24 mouse cellular contexts compared by ENCODE assay signal in genomic region chr1:86271707-86272106, GRCm38 (mm10). TPM values are rescaled to one million over a fixed set of nuclear protein-coding genes. Genes with fewer than 3 reads are reported as not detected.
DNase-seq lines count a peak whose midpoint lies in the region; ATAC-seq and TF ChIP-seq lines count a peak whose summit lies in the region.
"Had no signal": no experiment of that assay in that cellular context is flagged by ENCODE, and none has a peak within 500 bp of the region (broad histone marks: within the 10 kb centered on the region; RNA-seq: fewer than 3 reads in every experiment).

No protein-coding gene starts in this region.

- no peak for TF ChIP-seq POLR2A in kidney, adult 2 months (IDR thresholded peaks at IDR 0.05; ENCODE audit: low read depth, low read length)

- DNase-seq in kidney, adult 2 months = peak; percentile 26
- no peak for DNase-seq in kidney, adult 9 months
- peak; percentile 29 for DNase-seq in stomach, postnatal 0 days (ENCODE audit: low spot score)
- no peak for DNase-seq in neural tube, embryonic 10.5 days (ENCODE audit: extremely low spot score, low spot score)
- no peak for DNase-seq in left cerebral cortex, postnatal 36 days (ENCODE audit: low spot score in 2 of 2)
- DNase-seq: adrenal gland, adult 8-10 months; adrenal gland, postnatal 25 days; cerebellum, adult 18-20 months; cerebellum, adult 9-10 months; cerebellum, postnatal 14 days; gastrocnemius, postnatal 10 days; gastrocnemius, postnatal 36 days; heart, adult 2 months; heart, postnatal 14 days had no signal

- ATAC-seq in intestine, embryonic 16.5 days = peak; percentile 64
- ATAC-seq in stomach, postnatal 0 days (ENCODE audit: low FRiP score, low TSS enrichment) = no peak
- ATAC-seq: activated CD4-positive, CD25-positive, alpha-beta regulatory T cell, adult 4 months; forebrain, embryonic 13.5 days; forebrain, embryonic 16.5 days had no signal

- no peak overlapping the region for H3K9ac ChIP-seq in intestine, embryonic 16.5 days (ENCODE audit: low read depth, low read length)
- no peak overlapping the region for H3K9ac ChIP-seq in stomach, postnatal 0 days (ENCODE audit: low read length)
- H3K9ac ChIP-seq: forebrain, embryonic 13.5 days; heart, embryonic 13.5 days; hindbrain, embryonic 12.5 days; hindbrain, embryonic 15.5 days had no signal

- WGBS in kidney, adult 2 months = 66% methylated on average over 6 of the region's 6 CpGs
- WGBS in intestine, embryonic 16.5 days = 49% methylated on average over 6 of the region's 6 CpGs
- 60% methylated on average over 6 of the region's 6 CpGs for WGBS in stomach, postnatal 0 days

- TF ChIP-seq EP300 in stomach, postnatal 0 days (optimal IDR thresholded peaks at IDR 0.05) = no peak

- no peaks in the 10 kb centered on the region for H3K4me1 ChIP-seq in kidney, adult 2 months (ENCODE audit: control insufficient read depth, insufficient read depth, low read length)
- peaks cover 6% of the 10 kb centered on the region; the same call in 1 of the 2 replicates for H3K4me1 ChIP-seq in intestine, embryonic 16.5 days (ENCODE audit: control insufficient read depth, insufficient read depth, low read length)
- H3K4me1 ChIP-seq in stomach, postnatal 0 days (replicated peaks; ENCODE audit: control insufficient read depth, insufficient read depth) = 0 out of 2 replicates have a peak, but pooled peaks cover 3% of the 10 kb centered on the region
- H3K4me1 ChIP-seq: forebrain, embryonic 10.5 days; forebrain, embryonic 13.5 days; heart, embryonic 13.5 days; hindbrain, embryonic 12.5 days; hindbrain, embryonic 15.5 days had no signal

- no peaks in the 10 kb centered on the region for H3K27me3 ChIP-seq in kidney, adult 2 months (replicated peaks; ENCODE audit: control insufficient read depth, insufficient read depth, low read length)
- H3K27me3 ChIP-seq in intestine, embryonic 16.5 days (replicated peaks; ENCODE audit: control insufficient read depth, insufficient read depth, low read length) = no peaks in the 10 kb centered on the region
- no peaks in the 10 kb centered on the region for H3K27me3 ChIP-seq in stomach, postnatal 0 days (ENCODE audit: control insufficient read depth, insufficient read depth, low read length)
- H3K27me3 ChIP-seq: forebrain, embryonic 13.5 days; heart, embryonic 13.5 days; hindbrain, embryonic 12.5 days; hindbrain, embryonic 15.5 days had no signal

- no peaks in the 10 kb centered on the region for H3K9me3 ChIP-seq in intestine, embryonic 16.5 days (ENCODE audit: control insufficient read depth, low read length)
- H3K9me3 ChIP-seq in stomach, postnatal 0 days (ENCODE audit: control insufficient read depth, low read length) = no peaks in the 10 kb centered on the region
- H3K9me3 ChIP-seq: forebrain, embryonic 10.5 days; forebrain, embryonic 13.5 days; heart, embryonic 10.5 days; heart, embryonic 13.5 days; hindbrain, embryonic 12.5 days; hindbrain, embryonic 15.5 days had no signal

- H3K27ac ChIP-seq in kidney, adult 2 months (ENCODE audit: insufficient read depth, low read depth, low read length) = no peak overlapping the region
- 0 out of 2 replicates have a peak overlapping the region, but pooled peaks have one; percentile 21 for H3K27ac ChIP-seq in intestine, embryonic 16.5 days (ENCODE audit: low read length)
- no peak overlapping the region for H3K27ac ChIP-seq in stomach, postnatal 0 days (replicated peaks)
- H3K27ac ChIP-seq: forebrain, embryonic 10.5 days; forebrain, embryonic 13.5 days; heart, adult 2 months; heart, embryonic 10.5 days; heart, embryonic 13.5 days; hindbrain, embryonic 12.5 days; hindbrain, embryonic 15.5 days had no signal

- no peaks in the 10 kb centered on the region for H3K36me3 ChIP-seq in kidney, adult 2 months (ENCODE audit: control insufficient read depth, insufficient read depth, low read length)
- no peaks in the 10 kb centered on the region for H3K36me3 ChIP-seq in intestine, embryonic 16.5 days (ENCODE audit: control insufficient read depth, insufficient read depth, low read length)
- H3K36me3 ChIP-seq in stomach, postnatal 0 days (ENCODE audit: control insufficient read depth, insufficient read depth, low read length) = no peaks in the 10 kb centered on the region
- H3K36me3 ChIP-seq: forebrain, embryonic 10.5 days; heart, embryonic 10.5 days; heart, embryonic 13.5 days; hindbrain, embryonic 12.5 days; hindbrain, embryonic 15.5 days had no signal

- intact Hi-C loops in left cerebral cortex, postnatal 36 days (cut with DNase I) = no loop called here

- no peak overlapping the region for H3K4me2 ChIP-seq in intestine, embryonic 16.5 days (ENCODE audit: low read depth, low read length)
- H3K4me2 ChIP-seq in stomach, postnatal 0 days (replicated peaks; ENCODE audit: low read depth) = no peak overlapping the region
- H3K4me2 ChIP-seq: forebrain, embryonic 13.5 days; heart, embryonic 13.5 days; hindbrain, embryonic 12.5 days; hindbrain, embryonic 15.5 days had no signal

- TF ChIP-seq CTCF in kidney, adult 2 months (conservative IDR thresholded peaks at IDR 0.05; ENCODE audit: insufficient read depth, insufficient read length, low read depth, low read length) = no peak
- no peak for TF ChIP-seq CTCF in stomach, postnatal 0 days (IDR thresholded peaks at IDR 0.05; ENCODE audit: low read depth)

- no peak overlapping the region for H3K4me3 ChIP-seq in kidney, adult 2 months (ENCODE audit: insufficient read depth, low read depth, low read length)
- H3K4me3 ChIP-seq in intestine, embryonic 16.5 days (ENCODE audit: low read length) = no peak overlapping the region
- no peak overlapping the region for H3K4me3 ChIP-seq in stomach, postnatal 0 days (ENCODE audit: low read depth, low read length)
- H3K4me3 ChIP-seq: forebrain, embryonic 10.5 days; forebrain, embryonic 13.5 days; heart, adult 2 months; heart, embryonic 10.5 days; heart, embryonic 13.5 days; hindbrain, embryonic 12.5 days; hindbrain, embryonic 15.5 days had no signal

RNA-seq across cellular contexts. Expression of gene B3gnt7, which starts 30.9 kb away (rescaled TPM):
- polyA plus RNA-seq in kidney, adult 2 months (2012; rRNA removed) = 9.6 and 10.8 TPM in 2 replicates
- 5.3 and 6.7 TPM in 2 replicates for polyA plus RNA-seq in intestine, embryonic 16.5 days (2015; fragmentation: Nextera tagmentation; extraction: Ambion mirVana)
- 9.3 and 10.9 TPM in 2 replicates for polyA plus RNA-seq in stomach, postnatal 0 days (2015; fragmentation: Nextera tagmentation; extraction: Ambion mirVana)
- 1 to 10 TPM in 1 of 2 experiments, under 1 TPM in 1; 0.84 to 1.3 TPM for total RNA-seq in left cerebral cortex, postnatal 36 days (2021)
- total RNA-seq: gastrocnemius, adult 18-20 months; gastrocnemius, postnatal 36 days had no signal

Comparison
In these comparisons a context has a peak if more than half of its experiments do, and no peak if none do; other contexts are left out.
1. DNase-seq: peak in kidney, adult 2 months (single experiment) and stomach, postnatal 0 days (single experiment); none in kidney, adult 9 months (single experiment), neural tube, embryonic 10.5 days (single experiment) and left cerebral cortex, postnatal 36 days (0 of 2).